Mouse (Mus musculus) kidney, adult 2 months (tissue): ENCODE measurements around the gene Ankfn1.

Experiments used
- CTCF ChIP-seq: fragments of 200-500 bp; conservative IDR thresholded peaks from 2 replicates; pipeline ENCODE4 v1.5.1; 2011; ENCODE audit warnings: low read depth, mild to moderate bottlenecking, control low read depth, low read length, moderate library complexity, mixed read lengths; ENCODE audit not compliant: insufficient read depth, insufficient read length
- POLR2A ChIP-seq: fragments of 200-500 bp; IDR thresholded peaks from one replicate; pipeline ENCODE4 v1.6.1; 2011; ENCODE audit warnings: low read depth, low read length, control low read depth

GRCm38 (mm10) chr11:89382634-89383009 is 394.8 kb downstream of the Ankfn1 start:
- TF ChIP-seq CTCF (no peak), POLR2A (no peak)
